In genomic region chr14:79413121-79413520, GRCm38 (mm10) we compare ENCODE assay signal across 34 mouse cellular contexts.
"Had no signal": no experiment of that assay in that cellular context is flagged by ENCODE, and none has a peak within 500 bp of the region (broad histone marks: within the 10 kb centered on the region; RNA-seq: fewer than 3 reads in every experiment).

No protein-coding gene starts in this region.

- H3K4me1 ChIP-seq: heart, embryonic 10.5 days; heart, embryonic 12.5 days; heart, embryonic 13.5 days; heart, embryonic 15.5 days; hindbrain, embryonic 10.5 days; hindbrain, embryonic 12.5 days; hindbrain, embryonic 15.5 days; intestine, embryonic 15.5 days; kidney, embryonic 15.5 days had no signal

- H3K9me3 ChIP-seq: heart, embryonic 10.5 days; heart, embryonic 12.5 days; heart, embryonic 13.5 days; heart, embryonic 15.5 days; hindbrain, embryonic 10.5 days; hindbrain, embryonic 12.5 days; hindbrain, embryonic 15.5 days; intestine, embryonic 15.5 days; kidney, embryonic 15.5 days had no signal

- H3K27me3 ChIP-seq: heart, embryonic 12.5 days; heart, embryonic 13.5 days; heart, embryonic 15.5 days; hindbrain, embryonic 12.5 days; hindbrain, embryonic 15.5 days; intestine, embryonic 15.5 days; kidney, embryonic 15.5 days had no signal

- H3K27ac ChIP-seq: heart, embryonic 10.5 days; heart, embryonic 13.5 days; heart, embryonic 15.5 days; hindbrain, embryonic 10.5 days; hindbrain, embryonic 12.5 days; hindbrain, embryonic 14.5 days; hindbrain, embryonic 15.5 days; hindbrain, postnatal 0 days; intestine, embryonic 15.5 days; kidney, embryonic 15.5 days; kidney, postnatal 0 days; layer of hippocampus, adult 2 months; left cerebral cortex, adult 2 months had no signal

- H3K4me2 ChIP-seq: heart, embryonic 11.5 days; heart, embryonic 12.5 days; heart, embryonic 13.5 days; heart, embryonic 15.5 days; hindbrain, embryonic 12.5 days; hindbrain, embryonic 14.5 days; hindbrain, embryonic 15.5 days; intestine, embryonic 15.5 days; kidney, embryonic 15.5 days had no signal

- H3K4me3 ChIP-seq: heart, embryonic 10.5 days; heart, embryonic 12.5 days; heart, embryonic 13.5 days; heart, embryonic 15.5 days; hindbrain, embryonic 10.5 days; hindbrain, embryonic 12.5 days; hindbrain, embryonic 15.5 days; intestine, embryonic 15.5 days; kidney, embryonic 15.5 days; layer of hippocampus, adult 2 months; left cerebral cortex, adult 2 months had no signal

- ATAC-seq: hindbrain, embryonic 16.5 days; hindbrain, postnatal 0 days; inflammation-experienced regulatory T-cells, adult 6 months; intestine, embryonic 15.5 days; intestine, embryonic 16.5 days; intestine, postnatal 0 days had no signal

- H3K9ac ChIP-seq: heart, embryonic 12.5 days; heart, embryonic 13.5 days; heart, embryonic 15.5 days; hindbrain, embryonic 12.5 days; hindbrain, embryonic 14.5 days; hindbrain, embryonic 15.5 days; intestine, embryonic 15.5 days; kidney, embryonic 15.5 days had no signal

- DNase-seq: heart, postnatal 10 days; heart, postnatal 14 days; heart, postnatal 36 days; kidney, adult 11 months; kidney, adult 18-20 months; kidney, adult 2 months; kidney, adult 8-10 months; kidney, adult 9 months; kidney, postnatal 10 days; kidney, postnatal 14 days; kidney, postnatal 25 days; kidney, postnatal 36 days; kidney, postnatal 4 days; layer of hippocampus, adult 9-11 months; layer of hippocampus, postnatal 36 days had no signal
